Mouse (Mus musculus): Measurements from ENCODE around the gene Cyth4. TPM values are rescaled to one million over a fixed set of nuclear protein-coding genes. Genes with fewer than 3 reads are reported as not detected.

The Cyth4 gene
- total RNA-seq, 2 experiments from 2014 or later = 11.6 to 12.3 TPM

GRCm38 (mm10) chr15:78576284-78576810, 20.5 kb upstream of the Cyth4 start:
- no peak for DNase-seq (ENCODE audit: low spot score in 2 of 2)
- intact Hi-C loops (cut with DNase I) = no loop called here

GRCm38 (mm10) chr15:78583352-78583751, 13.5 kb upstream of the Cyth4 start:
- intact Hi-C loops (cut with DNase I) = loop anchor here (5.0 kb wide), 3 partner anchors 41 to 136 kb away; partner anchors contain the start of gene Sstr3
- DNase-seq (ENCODE audit: low spot score in 2 of 2) = peak; percentile 48 to 54

GRCm38 (mm10) chr15:78585404-78585803, 11.4 kb upstream of the Cyth4 start:
- DNase-seq (ENCODE audit: low spot score in 2 of 2) = no peak

GRCm38 (mm10) chr15:78587050-78587994, 9.5 kb upstream of the Cyth4 start:
- DNase-seq (ENCODE audit: low spot score in 2 of 2) = peak; percentile 93 to 94
- intact Hi-C loops (cut with DNase I) = loop anchor here (2.0 kb wide), 1 partner anchor 157 kb away; no protein-coding TSS in a partner anchor

More at GRCm38 (mm10) chr15:78585404-78585803, 11.4 kb upstream of the Cyth4 start:
- intact Hi-C loops (cut with DNase I) = no loop called here

DNA sequence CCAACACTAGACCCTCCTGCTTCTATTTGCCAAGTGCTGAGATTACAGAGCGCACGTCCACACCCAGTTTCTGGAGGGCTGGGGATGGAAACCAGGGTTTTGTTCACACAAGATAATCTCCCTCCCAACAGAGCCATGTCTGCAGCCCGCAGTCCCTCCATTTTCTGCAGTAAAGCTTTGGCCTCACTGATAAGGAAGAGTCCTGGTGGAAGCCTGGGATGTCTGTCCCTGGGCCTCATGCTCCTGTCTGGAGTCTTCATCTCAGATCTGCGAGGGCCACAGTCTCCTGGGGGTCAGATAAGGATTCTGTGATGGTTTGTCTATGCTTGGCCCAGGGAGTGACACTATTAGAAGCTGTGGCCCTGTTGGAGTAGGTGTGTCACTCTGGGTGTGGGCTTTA, 8.8 kb upstream of the Cyth4 start:
- intact Hi-C loops (cut with DNase I) = no loop called here
- no peak for DNase-seq (ENCODE audit: low spot score in 2 of 2)

- intact Hi-C loops (cut with DNase I) = no loop called here
- DNase-seq (ENCODE audit: low spot score in 2 of 2) = peak in 1 of 2 experiments; percentile 37
These were observed 7.9 kb upstream of the Cyth4 start for GRCm38 (mm10) chr15:78588900-78589299.

DNA sequence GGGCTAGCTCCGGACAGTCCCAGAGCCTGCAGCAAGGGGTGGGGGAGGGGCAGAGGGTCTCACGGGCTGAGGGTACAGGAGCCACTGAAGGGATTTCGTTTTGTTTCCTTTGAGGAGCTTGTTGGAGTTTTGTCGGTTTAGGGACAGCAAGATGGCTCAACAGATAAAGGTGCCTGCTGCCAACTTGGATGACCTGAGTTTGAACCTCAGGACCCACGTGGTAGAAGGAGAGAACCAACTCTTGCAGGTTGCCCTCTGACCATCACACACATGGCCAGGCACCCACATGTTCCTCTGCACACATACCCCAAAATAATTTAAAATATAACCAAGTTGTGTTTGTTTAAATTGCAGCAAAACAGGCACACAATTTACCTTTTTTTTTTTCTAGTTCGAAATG, 6.9 kb upstream of the Cyth4 start:
- DNase-seq (ENCODE audit: low spot score in 2 of 2) = no peak
- intact Hi-C loops (cut with DNase I) = no loop called here

- intact Hi-C loops (cut with DNase I) = no loop called here
- no peak for DNase-seq (ENCODE audit: low spot score in 2 of 2)
These were observed 6.1 kb upstream of the Cyth4 start for GRCm38 (mm10) chr15:78590785-78591184.

DNA sequence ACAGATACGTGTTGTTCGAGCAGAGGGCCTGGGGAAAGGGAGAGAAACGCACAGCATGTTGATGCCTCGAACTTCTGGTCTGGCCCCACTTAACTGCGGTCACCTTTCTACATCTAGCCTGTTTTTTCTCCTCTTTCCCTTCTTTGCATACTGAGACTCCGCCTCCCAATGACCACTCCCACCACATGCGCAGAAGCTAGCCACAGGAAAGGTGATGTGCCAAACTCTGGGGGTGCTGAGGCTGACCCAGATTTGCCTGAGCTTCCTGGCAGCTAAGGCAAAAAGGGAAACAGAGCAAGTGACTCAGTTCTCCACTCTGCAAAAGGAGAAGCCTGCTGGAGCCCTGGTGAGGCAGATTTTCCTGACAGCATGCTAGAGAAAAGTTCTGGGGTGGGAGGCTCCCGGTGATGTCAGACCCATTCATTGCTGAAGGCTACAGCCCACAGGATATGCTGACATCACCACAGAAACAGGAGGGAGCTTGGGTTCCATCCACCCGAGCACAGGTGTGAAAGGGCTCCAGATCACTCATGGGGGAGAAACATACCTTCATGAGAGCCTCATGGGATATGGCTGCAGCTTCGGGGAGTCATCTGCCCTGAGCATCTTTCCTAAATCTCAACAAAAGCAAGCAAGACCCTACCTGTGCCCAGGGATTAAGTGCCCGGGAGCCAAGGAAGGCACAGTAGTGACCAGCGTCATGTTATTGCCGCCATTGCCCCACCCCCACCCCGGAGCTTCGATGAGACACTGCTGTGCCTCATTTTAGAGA, 5.0 kb upstream of the Cyth4 start:
- DNase-seq (ENCODE audit: low spot score in 2 of 2) = no peak
- intact Hi-C loops (cut with DNase I) = no loop called here

GRCm38 (mm10) chr15:78592452-78592968, 4.3 kb upstream of the Cyth4 start:
- no peak for DNase-seq (ENCODE audit: low spot score in 2 of 2)
- intact Hi-C loops (cut with DNase I) = no loop called here

DNA sequence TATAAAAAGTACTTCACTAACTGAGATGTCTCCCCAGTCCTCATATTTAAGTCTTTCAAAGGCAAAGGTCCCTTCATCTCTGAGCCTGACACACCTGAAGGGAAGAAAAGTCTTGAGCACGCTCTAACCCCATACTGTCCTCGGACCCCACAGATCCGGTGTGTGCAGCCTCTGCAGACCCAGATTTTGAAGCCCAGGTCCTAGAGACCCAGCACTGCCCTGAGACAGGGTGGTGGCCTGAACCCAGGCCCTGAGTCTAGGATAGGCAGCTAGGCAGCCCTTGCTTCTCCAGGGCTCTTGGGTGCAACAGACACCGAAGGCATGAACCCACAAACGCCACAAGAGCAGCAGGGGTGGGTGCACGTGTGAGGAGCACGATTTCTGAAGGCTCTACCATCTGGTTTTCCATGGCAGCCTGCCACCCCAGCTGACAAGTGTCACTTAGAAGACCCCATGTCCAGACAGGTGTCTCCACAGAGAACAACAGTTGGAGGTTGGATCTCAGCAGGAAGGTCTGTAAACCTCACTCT, 2.9 kb upstream of the Cyth4 start:
- DNase-seq (ENCODE audit: low spot score in 2 of 2) = no peak
- intact Hi-C loops (cut with DNase I) = no loop called here

DNA sequence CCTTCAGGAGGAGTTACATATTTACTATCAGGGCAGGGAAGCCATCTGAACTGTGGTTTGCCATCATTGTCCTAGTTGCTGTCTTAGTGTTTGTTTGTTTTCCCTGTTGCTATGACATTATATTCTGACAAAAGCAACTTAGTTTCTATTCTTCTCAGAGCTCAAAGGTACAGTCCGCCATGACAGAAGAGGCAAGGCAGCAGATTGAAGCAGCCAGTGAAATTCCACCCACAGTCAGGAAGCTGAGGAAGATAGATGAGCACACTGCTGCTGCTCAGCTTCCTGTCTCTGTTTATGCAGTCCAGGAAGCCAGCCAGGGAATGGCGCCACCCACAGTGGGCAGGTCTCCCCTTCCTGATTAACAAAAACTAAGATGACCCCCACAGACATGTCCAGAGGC, 2.0 kb upstream of the Cyth4 start:
- intact Hi-C loops (cut with DNase I) = no loop called here
- DNase-seq (ENCODE audit: low spot score in 2 of 2) = no peak

- intact Hi-C loops (cut with DNase I) = no loop called here
- no peak for DNase-seq (ENCODE audit: low spot score in 2 of 2)
These were observed 1.4 kb upstream of the Cyth4 start for GRCm38 (mm10) chr15:78595468-78595867.

DNA sequence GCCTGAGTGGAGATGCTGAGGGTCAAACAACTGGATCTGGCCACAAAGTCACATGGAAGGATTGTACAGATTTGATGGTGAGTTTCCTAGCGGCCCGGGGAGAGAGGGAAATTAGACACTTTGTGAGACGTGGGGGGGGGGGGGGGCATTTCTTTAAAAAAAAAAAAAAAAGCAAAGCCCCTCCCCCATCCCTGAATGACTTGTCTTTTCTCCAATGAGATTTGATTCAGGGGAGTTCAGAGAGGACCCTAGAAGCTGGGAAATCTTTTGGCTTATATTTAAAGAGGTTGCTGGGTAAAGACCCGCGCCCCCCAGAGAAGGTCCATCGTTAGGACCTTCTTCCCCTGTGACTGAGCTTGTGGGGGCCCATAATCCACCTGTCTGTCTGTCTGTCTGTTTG, 343 bp upstream of the Cyth4 start:
- no peak for DNase-seq (ENCODE audit: low spot score in 2 of 2)
- intact Hi-C loops (cut with DNase I) = no loop called here

DNA sequence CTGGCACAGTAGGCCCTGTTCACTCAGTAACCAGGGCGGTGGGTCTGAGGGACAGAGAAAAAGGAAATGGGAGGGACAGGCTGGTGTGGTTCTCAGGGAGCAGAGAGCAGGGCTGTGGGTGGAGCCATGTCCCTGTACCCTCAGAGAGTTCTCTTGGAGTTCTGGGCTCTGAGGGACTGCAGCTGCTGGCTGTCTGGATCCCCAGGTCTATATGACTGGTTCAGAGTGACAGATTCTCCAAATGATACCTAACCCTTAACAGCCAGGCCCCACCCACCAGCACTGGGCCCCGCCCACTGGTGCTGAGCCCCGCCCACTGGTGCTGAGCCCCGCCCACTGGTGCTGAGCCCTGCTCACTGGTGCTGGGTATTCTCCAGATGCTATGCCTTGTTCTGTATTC, 882 bp downstream of the Cyth4 start:
- intact Hi-C loops (cut with DNase I) = no loop called here
- DNase-seq (ENCODE audit: low spot score in 2 of 2) = peak in 1 of 2 experiments; percentile 33

DNA sequence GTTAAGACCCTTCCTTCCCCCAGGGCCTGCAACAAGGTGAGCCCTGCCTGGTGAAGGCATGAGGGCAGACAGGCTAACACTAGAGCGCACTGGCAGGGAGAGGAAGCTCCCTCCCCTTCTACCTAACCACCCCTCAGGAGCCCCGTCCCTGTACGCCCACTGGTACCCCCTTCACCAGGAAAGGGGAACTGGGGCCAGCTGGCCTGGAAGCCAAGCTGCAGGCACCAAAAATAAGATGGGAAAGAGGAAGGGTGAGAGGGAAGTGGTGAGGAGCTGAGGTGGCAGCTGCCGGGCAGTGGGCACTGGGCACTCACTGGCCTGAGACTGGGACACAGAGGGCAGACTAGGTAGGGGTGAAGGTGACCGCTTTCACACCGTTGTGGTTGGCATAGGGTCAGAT, 2.3 kb downstream of the Cyth4 start:
- DNase-seq (ENCODE audit: low spot score in 2 of 2) = peak in 1 of 2 experiments; percentile 34
- intact Hi-C loops (cut with DNase I) = no loop called here

DNA sequence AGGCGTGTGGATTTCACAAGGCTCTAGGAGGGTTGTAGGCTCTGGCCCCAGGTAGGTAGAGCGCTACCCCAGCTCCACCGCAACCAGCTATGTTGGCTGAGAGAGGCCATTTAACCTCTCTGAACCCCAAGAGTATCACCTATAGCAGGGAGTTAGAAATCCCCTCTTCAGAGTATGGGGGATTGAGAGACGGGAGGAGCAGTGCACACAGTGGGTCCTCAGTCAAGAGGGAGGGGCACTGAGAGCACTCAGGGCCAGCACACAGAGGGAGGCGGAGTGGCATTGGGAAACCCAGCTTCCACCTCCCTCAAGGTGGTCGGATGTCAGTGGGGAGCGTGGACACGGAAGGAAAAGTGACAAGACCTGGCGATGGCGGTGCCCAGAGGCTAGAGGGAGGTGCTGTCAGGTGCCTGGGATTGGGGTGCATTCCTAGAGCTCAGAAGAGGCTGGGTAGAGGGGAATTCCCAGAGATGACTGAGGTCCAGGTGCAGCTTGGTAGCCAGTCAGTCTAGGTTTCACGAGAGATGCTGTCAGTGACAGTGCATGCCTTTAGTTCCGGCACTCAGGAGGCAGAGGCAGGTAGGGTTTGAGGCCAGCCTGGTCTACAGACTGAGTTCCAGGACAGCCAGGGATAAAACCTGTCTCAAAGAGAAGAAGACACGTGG, 2.8 kb downstream of the Cyth4 start:
- no peak for DNase-seq (ENCODE audit: low spot score in 2 of 2)
- intact Hi-C loops (cut with DNase I) = no loop called here

DNA sequence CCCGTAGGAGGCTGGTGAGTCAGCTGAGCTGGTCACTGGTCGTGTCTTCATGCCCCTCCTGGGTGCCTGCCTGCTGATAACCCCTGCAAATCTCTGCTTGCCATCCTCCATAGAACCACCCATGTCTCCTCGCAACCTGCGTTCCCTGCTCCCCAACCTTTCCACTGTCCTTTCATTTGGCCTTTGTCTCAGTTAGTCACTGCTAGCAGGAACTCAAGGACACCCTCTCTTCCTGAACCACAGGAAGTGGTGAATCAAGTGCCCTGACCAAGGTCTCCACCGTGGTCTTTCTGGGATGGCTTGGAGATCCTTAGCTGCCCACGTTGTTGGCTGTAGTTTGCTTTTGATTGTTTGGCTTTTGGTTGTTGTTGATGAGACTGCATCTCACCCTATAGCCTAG, 4.3 kb downstream of the Cyth4 start:
- DNase-seq (ENCODE audit: low spot score in 2 of 2) = no peak
- intact Hi-C loops (cut with DNase I) = no loop called here

DNA sequence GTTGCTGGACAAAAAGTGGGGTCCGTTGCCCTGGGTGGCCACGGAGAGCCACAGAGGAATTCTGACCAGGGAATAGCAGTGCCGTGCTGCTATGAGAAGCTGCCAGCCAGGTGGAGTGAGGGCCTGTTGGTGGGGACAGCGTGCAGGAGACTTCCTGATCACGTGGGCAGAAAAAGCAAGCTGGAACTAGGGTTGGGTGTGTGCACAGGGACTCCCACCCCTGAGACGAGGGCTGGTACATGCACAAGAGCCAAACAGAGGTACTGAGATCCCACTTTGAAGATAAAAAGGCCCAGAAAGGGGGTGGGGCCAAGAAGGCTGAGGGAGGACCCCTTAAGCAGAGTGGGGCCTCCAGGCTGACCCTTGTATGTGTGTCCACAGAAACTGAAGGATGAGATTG, 7.4 kb downstream of the Cyth4 start:
- no peak for DNase-seq (ENCODE audit: low spot score in 2 of 2)
- intact Hi-C loops (cut with DNase I) = no loop called here

Data from left cerebral cortex, postnatal 14 days (tissue).